Mouse (Mus musculus) neutrophil, adult 5-6 weeks (primary cell): ENCODE measurements at regions not wholly inside any gene's neighbourhood (a gene's known extent, or its start where the extent isn't known, plus 50 kb on each side); places are given as distances from the start of the nearest gene placed in this dataset.

Experiments
- ATAC-seq: fragments of 151-379, 151-347 bp; 2 replicates; pipeline ENCODE4 v1.8.0; 2017; ENCODE audit warnings: mild to moderate bottlenecking, moderate TSS enrichment; ENCODE audit not compliant: insufficient number of reproducible peaks, poor library complexity, low FRiP score, severe bottlenecking; ENCODE audit errors: extremely low read depth

DNA sequence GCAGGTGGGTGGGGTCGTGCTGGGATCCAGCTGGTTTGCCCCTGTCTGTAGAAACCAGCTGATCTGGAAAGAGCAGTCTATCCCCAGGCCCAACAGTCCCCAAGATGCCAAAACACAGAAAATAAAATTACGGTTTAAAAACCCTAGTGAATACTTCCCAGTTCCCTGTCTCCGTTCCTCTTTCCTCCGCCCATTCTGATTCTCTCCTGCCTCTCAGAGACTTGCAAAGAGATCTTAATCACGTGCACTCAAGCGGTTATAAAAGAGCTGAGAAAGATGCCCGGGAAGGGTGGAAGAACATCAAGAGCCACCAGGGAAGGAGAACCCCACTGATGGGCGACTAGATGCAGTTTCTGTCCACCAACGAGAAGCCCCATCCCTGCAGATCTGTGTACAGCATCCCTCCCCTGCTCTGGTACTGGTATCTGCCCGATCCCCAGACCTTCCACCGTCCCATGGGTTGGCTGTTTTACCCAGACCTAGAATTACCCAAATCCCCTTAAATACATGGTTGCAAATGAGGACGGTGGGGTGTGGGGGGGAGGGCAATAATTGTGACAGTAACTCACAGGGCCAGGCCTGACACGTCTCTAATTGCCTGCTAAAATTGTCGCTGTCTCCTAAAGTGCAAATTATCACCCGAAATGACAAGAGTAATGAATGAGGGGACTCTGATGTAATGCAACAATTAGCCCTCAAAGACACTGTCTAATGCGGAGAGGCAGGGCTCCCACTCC, 202.1 kb downstream of the Cryba4 start:
- no peak for ATAC-seq

DNA sequence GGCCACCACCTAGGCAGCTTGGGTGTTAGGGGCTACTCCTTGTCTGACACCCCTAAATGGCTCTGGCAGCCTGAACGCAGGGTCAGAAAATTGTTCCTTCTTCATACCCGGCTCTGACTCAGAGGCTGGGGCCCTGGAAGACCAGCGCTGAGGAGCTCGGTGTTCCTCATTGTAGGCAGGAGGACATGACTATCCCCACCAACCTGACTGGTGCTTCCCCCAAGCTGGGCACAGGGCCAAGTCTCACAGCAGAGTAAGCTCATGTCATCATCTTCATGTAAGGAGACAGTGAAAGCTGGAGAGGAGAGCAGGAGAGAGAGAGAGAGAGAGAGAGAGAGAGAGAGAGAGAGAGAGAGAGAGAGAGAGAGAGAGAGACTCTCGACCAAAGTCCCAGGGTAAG, 201.4 kb downstream of the Cryba4 start:
- no peak for ATAC-seq

DNA sequence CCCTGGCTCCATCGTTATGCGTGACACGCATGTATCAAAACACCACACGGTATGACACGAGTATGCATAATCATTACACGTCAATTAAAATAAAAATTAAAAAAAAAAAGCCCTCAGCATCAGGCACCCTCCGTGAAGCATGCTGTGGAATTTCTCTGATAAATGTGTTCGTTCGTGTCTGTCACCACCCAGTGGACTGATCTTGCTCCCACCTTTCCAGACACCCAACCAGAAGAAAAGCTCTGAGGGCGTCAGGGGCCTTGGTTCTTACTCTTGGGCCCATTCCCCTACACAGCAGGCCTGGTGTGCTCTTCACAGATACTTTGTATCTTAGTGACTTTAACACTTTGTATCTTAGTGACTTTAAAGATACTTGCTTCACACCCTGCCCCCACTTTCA, 200.5 kb downstream of the Cryba4 start:
- ATAC-seq, result no peak

DNA sequence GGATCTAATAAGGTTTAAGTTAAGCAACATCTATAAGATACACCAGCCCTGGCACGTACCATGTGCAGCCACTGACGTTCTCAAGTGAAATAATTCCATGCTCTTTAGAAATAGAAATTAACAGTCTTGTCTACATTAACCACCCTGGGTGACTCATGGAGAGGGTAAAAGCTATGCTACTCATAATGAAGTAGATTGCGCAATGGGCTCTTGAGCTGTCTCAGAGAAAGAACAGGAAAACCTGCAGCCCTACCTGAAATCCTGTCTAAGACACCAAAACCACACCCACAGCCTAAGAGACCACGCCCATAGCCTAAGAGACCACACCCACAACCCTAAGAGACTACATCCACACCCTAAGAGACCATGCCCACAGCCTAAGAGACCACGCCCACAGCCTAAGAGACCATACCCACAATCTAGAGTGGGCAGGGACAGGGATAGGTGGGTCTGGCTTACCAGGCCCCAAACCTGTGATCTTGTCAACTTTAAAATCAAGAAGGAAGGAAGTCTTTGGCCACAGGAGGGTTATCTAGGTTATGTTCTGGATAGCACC, 198.6 kb downstream of the Cryba4 start:
- no peak for ATAC-seq

DNA sequence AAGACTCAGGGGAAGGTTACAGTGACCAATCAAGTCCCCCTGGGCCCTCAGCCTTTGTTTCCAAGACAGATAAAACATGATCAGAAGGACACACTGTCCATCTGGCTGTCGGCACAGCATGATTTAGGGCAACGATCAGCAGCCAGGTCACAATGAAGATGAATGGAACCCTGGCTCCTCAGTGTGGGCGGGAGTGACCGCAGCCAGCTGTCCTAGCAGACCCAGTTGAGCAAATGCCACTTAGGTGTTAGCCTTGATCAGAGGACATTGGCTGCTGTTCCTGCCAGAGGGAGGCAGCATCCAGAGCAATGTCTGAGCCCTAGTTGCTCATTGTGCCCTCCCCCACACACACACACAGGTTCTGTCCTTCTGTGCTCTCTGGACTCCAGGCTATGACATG, 197.3 kb downstream of the Cryba4 start:
- ATAC-seq, result no peak

DNA sequence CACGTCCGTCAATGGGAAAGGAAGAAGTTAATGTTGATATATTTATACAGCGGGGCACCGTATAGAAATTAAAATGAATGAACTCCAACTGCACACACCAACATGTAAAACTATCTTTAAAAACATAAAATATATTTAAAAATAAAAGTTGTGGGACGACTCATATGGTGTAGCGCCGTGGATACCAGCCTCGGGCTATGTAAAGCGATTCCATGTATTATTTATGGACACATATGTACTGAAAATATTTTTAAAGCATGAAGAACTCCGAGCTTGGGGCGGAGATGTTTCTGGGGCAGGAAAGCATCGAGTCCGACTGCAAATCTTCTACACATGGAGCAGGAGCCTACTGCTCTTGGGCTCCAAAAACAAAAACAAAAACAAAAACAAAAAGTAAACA, 182.4 kb downstream of the Cryba4 start:
- ATAC-seq, result no peak

DNA sequence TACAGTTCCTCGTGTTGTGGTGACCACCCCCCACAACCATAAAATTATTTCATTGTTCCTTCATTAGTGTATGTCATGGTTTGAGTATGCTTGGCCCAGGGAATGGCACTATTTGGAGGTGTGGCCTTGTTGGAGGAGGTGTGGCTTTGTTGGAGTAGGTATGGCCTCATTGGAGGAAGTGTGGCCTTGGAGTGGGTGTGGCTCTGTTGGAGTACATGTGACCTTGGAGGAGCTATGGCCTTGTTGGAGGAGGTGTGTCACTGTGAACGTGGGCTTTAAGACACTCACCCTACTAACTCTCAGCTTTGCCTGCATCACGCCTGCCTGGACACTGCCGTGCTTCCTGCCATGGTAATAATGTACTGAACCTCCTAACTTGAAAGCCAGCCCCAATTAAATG, 179.9 kb downstream of the Cryba4 start:
- no peak for ATAC-seq

DNA sequence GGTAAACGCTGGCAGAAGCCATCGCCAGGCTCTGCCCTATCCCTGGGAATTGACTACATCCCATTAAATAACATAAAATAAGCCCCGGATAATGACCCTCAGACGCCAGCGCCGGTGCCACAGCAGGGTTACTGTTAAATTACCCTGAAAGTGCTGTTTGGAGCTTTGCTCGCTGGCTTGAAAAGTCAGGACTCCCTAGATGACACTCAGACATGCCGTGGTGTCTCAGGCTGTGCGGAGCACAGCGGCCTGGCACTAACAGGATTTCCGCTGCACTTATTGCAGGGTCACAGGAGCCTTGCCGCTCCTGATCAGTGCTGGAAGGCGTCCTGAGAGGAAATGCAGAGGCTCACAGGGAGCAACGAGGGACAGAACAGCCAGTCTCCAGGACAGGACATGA, 175.2 kb downstream of the Cryba4 start:
- ATAC-seq, result no peak

DNA sequence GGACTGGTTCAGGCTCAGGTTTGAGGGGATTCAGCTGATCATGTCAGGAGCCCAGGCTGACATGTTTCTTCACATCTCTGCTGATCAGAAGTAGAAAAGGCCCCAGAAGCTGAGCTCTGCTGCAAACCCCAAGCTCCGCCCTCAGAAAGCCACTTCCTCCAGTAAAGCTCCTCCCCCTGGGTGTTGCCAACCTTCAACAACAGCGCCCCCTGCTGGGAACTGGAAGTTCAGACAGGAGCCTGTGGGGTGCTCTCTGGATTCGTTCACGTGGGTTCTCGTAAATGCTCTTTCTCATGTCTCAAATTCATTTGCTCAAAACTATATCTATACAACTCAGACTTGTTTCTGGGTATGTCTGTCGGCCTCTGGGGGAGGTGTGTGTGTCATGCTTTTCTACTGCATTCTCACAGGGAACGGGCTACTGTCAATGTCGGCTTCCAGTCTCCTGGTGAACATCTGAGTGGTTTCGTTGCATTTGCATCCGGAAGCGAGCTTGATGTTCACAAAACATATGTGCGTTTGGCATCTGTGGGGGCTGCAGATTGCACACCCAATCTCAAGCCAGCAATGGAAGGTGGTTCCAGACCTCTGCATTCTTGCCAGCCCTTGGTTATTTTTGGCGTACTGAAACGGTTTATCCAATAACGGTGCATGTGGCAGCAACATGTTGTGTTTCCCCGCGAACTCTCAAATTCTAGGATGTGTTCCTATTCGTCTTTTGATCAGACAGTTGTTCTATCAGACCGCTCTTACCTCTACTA, 174.3 kb downstream of the Cryba4 start:
- no peak for ATAC-seq

DNA sequence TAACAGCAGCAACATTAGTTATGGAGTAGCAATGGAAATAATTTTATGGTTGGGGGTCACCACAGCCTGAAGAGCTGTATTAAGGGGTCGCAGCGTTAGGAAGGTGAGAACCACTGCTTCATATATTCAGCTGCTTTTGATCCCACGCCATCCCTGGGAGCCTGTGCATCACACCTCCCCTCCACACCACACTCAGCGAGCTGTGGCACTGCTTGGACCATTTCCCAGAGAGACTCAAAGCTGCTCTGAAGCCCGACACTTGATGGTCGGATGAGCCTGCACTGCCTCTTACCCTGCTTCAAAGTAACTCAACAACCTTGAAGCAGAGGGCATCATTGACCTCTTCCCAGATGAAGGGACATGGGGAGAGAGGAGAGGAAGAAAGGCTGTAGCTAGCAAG, 171.3 kb downstream of the Cryba4 start:
- ATAC-seq, result no peak

DNA sequence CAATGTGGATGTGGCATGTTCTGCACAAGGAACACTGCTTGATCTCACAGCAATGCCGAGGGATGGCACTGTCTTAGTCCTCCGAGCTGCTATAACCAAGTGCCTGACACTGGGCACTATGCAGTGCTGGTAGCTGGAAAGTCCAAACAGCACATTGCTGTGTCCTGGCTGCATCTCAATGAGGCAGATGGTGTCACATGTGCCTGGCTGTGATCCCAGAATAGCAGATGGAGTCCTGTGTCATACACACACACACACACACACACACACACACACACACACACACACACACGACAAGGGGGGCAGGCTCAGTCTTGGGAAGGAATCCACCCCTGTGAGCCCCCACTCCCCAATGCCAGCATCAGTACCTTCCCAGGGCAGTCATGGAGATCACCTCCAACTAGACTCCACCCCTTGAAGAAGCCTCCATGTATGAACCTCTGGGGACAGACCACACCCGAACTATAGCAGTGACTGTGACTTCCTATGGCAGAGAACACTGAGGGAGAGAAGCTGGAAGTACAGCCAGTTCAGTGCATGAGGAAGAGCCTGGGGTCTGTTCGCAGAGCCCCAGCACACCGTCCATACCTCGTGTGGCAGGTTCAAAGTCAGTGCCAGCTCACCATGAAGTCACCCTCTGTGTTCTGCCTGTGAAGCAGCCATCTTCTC, 160.3 kb downstream of the Cryba4 start:
- ATAC-seq, result 0 out of 2 replicates have a peak, but pooled peaks have one; percentile 23

DNA sequence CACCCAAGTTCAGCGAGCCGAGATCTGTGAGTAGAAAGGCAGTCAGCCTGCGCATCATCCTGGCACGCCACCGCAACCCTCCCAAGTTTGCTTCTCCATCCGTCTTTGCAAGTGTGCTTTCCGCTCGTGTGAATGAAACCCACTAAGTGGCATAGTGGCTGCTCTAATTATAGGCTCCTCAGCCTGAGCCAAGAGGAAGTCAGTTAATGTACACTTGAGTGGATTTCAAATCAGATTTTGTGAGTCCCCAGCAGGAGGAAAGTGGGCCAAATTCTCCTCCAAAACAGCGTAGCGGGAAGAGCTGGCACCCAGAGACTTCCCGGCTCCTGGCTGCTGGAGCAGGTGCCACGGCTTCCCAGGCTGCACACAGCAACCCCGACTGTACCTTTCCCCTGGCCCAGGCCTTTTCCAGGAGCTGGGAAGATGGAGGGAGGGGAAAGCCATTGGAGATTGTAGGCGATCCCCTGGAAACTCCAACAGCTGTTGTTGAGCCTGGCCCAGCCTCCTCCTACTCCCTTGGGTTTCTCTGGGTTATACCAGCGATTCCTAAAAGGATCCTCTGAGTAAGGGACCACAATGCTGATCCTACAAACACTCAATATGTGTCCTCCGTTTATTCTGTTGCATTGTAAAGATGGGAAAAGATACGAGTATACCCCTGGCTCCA, 158.3 kb downstream of the Cryba4 start:
- no peak for ATAC-seq

DNA sequence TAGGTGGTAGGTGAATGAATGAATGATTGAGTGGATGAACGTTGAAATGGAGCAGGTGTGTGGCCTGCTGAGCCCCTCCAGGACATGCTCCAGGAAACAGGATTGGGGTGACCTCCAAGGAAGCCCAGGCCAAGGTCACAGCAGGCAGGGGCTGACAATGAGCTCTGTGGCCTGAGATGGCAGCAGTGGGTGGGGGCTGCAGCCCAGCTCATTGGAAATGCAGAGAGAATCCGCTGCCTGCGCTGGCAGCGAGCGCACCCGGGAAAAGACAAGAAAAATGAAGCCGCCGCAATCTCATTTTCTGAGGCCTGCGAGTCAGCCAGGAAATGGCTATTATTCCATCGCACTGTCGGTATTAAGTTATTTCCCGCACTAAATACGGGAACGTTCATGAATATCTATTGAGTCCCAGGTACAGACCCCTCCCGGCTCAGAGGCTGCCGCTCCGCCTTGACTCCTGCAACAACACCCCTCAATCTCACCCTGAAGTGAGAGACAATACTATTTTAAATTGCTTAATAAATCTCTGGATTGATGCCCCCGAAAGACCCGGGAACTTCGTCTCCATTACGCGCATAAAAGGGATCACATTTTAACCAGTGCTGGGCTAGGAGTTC, 153.7 kb downstream of the Cryba4 start:
- ATAC-seq, result no peak

DNA sequence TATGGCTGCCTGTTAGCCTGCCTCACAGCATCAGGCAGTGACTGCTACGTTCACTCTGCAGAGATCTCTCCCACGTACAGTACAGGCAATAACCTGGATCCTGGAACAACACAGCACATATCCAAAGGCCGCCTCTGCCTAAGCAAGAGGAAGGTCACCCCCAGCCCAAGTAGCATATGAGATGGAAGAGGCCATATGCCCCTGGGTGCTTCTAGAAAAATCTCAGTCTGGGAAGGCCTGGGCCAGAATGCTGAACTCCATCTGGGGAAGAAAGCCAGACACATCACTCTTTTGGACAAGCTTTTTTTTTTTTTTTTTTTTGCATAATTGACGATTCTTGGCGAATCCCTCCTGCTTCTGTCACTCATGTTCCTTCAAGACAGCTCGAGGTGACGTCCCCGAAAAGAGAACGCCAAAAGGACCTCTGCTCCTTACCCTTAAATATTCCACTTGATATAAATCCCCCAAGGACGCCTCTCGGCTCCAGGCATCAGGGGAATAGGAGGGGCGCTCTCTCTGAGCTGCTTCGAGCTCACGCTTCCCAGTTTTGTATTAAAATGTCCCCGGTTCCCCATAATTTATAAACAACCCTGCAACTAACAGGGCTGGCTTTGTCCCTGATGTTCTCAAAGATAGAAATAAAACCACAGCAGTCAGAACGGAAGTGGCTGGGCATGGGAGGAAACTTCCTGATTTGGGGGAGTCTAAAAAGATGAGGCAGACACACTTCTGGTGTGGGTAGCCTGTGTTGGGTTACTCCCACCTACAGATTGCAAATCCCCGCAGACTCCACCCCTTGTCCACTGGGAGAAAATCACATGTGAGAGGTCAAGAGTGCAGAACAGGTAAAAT, 150.4 kb downstream of the Cryba4 start:
- ATAC-seq, result no peak

DNA sequence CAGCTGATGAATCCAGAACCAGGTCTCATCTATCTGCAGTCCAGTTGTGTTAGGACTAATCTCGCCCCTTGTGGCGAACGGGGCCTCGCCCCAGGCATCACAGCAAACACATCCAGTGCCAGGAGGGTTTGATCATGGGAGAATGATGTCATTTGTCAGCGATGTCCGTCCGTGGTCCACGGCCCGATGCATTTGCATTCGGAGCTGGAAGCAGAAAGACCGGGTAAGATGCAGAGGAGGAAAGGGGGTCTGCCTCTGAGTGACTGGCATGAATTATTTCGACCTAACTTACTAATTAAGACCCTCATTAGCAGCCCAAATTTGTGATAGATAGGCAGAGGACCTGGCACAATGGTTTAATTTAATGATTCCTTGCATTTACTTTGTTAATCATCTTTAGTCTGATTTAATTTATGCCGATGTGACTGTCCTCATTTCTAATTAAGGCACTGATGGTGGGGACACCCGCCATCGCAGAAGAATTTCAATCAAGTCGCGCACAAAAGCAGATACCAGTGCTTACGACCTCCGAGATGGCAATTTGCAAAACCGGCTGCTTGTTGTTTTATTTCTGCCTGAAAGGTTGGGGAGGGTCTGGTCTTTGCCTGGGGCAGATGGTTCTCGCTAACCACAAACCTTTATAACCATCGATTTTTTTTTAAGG, 141.9 kb downstream of the Cryba4 start:
- ATAC-seq, result no peak

DNA sequence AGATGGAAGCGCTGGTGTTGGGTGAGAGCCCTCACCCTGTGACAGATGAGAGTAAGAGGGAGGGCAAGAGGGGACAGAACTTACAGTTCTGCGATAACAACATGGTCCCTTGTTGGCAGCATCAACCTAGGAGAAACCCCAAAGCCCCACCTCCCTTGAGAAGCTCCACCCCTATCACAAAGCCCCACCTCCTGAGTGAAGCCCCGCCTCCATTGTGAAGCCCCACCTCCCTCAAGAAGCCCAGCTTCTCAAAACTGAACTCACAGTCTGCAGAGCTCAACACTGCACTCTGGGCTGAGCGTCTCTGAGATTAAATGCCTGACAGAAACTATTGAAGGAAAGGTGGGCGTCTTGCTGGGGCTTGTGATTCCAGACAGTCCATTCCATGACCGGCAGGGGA, 131.6 kb downstream of the Cryba4 start:
- no peak for ATAC-seq

DNA sequence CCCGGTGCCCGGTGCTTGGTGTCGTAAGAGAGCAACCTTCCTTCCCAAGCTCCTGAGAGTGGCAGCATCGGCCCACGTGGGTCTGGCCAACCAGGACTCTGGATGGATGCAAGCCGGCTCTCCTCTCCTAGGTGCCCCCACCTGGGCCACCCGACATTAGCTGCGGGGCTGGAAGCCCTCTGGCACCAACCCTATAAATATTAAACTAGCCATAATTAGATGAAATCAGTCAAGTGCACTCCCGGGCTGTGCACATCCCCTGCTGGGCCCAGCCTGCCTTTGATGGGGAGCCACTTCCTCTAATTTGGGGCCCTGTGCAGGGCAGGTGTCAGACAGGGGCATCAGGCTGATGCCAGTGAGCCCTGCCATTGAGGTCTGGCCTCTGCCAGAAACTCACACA, 130.8 kb downstream of the Cryba4 start:
- ATAC-seq, result peak; percentile 47

DNA sequence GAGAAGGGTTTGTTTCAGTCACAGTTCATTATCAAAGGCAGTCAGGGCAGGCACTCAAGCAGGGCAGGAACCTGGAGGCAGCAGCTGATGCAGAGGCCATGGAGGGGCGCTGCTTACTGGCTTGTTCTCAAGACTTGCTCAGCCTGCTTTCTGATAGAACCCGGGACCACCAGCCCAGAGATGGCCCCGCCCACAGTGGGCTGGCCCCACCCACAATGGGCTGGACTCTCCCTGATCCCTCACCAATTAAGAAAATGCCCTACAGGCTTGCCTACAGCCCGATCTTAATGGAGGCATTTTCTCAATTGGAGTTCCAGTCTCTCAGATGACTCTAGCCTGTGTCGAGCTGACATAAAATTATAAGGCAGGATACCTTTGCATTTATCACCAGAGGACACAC, 129.7 kb downstream of the Cryba4 start:
- no peak for ATAC-seq
